Mouse (Mus musculus): Measurements from ENCODE around the gene AI481877. TPM values are rescaled to one million over a fixed set of nuclear protein-coding genes. Genes with fewer than 3 reads are reported as not detected.

Gene AI481877
- polyA plus RNA-seq, 1 experiment, result 3.0 TPM

- Histone ChIP-seq H3K4me1 (ENCODE audit: control insufficient read depth, insufficient read depth, low read length) (no peaks in the 10 kb centered on the region), H3K36me3 (ENCODE audit: control insufficient read depth, insufficient read depth, low read length) (no peaks in the 10 kb centered on the region), H3K27ac (ENCODE audit: control insufficient read depth, insufficient read depth, low read depth, low read length) (no peak overlapping the region), H3K4me3 (ENCODE audit: control insufficient read depth, low read depth, low read length) (no peak overlapping the region), H3K27me3 (ENCODE audit: control insufficient read depth, insufficient read depth, low read length) (no peaks in the 10 kb centered on the region)
- no peak for TF ChIP-seq POLR2A (IDR thresholded peaks at IDR 0.05; ENCODE audit: control insufficient read depth, low read depth, low read length)
These were observed 13.7 kb downstream of the AI481877 start for GRCm38 (mm10) chr4:59125053-59125452.

DNA sequence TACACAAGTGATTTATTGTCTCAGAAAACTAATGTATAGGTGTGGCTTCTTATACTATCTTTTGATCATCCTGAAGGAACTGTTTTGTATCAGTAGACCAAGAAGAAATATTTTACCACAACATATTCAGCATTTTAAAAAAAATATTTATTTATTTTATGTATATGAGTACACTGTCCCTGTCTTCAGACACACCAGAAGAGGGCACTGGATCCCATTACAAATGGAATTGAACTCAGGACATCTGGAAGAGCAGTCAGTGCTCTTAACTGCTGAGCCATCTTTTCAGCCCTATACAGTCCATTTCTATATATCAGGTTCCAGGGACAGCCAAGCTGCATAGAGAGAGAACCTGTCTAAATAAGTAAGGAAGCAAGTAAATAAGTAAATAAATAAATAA, 15.2 kb downstream of the AI481877 start:
- TF ChIP-seq CTCF (IDR thresholded peaks at IDR 0.05; ENCODE audit: control insufficient read depth, insufficient read depth, insufficient replicate concordance, low read depth, low read length) (no peak), POLR2A (IDR thresholded peaks at IDR 0.05; ENCODE audit: control insufficient read depth, low read depth, low read length) (no peak)
- Histone ChIP-seq H3K4me3 (ENCODE audit: control insufficient read depth, low read depth, low read length) (no peak overlapping the region), H3K4me1 (ENCODE audit: control insufficient read depth, insufficient read depth, low read length) (no peaks in the 10 kb centered on the region), H3K27me3 (ENCODE audit: control insufficient read depth, insufficient read depth, low read length) (no peaks in the 10 kb centered on the region), H3K27ac (ENCODE audit: control insufficient read depth, insufficient read depth, low read depth, low read length) (no peak overlapping the region), H3K36me3 (ENCODE audit: control insufficient read depth, insufficient read depth, low read length) (no peaks in the 10 kb centered on the region)

DNA sequence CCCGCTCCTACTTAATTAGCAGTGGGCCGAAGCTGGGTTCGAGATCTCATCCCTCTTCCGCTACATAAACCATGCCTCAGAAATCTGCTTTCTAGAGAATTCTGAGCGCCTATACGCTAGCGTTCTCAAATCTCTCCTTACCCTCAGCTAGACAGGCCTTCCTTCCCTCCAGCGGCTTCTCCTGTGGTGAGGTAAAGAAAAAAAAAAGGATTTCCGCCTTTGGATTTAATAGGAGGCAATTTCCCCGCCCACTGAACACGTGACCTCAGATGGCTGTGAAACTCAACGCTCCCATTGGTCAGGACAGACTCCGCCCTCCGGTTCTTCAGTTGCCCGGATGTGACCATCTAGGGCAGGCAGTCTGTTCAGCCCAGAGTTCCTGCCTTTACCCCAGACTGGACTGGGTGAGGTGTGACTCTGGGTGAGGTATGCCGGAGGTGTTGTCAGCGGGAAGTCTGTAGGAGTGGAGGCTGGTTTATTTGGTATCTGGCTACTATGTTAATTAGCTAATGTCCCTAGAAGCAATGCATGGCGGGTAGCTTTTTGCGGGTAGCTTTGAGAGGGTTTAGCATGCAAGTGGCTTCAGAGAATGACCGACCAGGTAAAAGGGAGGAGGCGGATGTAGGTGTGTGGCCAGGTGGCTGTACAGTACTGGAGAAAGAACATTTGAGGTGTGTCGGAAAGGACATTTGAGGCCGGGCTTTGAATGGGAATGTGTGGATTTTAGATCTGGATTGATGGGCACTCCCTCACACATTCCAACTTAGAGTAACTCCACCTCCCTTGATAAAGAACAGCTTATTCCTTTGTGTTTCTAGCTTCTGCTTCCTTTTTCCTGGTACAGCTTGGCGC, 20.9 kb downstream of the AI481877 start:
- peak overlapping the region; percentile 96 for H3K4me3 ChIP-seq (ENCODE audit: control insufficient read depth, low read depth, low read length)
- no peaks in the 10 kb centered on the region for H3K36me3 ChIP-seq (ENCODE audit: control insufficient read depth, insufficient read depth, low read length)
- TF ChIP-seq POLR2A (IDR thresholded peaks at IDR 0.05; ENCODE audit: control insufficient read depth, low read depth, low read length), result peak; percentile 75
- no peak for TF ChIP-seq CTCF (IDR thresholded peaks at IDR 0.05; ENCODE audit: control insufficient read depth, insufficient read depth, insufficient replicate concordance, low read depth, low read length)
- H3K27ac ChIP-seq (ENCODE audit: control insufficient read depth, insufficient read depth, low read depth, low read length), result peak overlapping the region; percentile 78
- H3K4me1 ChIP-seq (ENCODE audit: control insufficient read depth, insufficient read depth, low read length), result peaks cover 2% of the 10 kb centered on the region; the same call in 1 of the 2 replicates
- H3K27me3 ChIP-seq (ENCODE audit: control insufficient read depth, insufficient read depth, low read length), result no peaks in the 10 kb centered on the region

GRCm38 (mm10) chr4:59108721-59109120, 30.1 kb downstream of the AI481877 start:
- Histone ChIP-seq H3K27me3 (ENCODE audit: control insufficient read depth, insufficient read depth, low read length) (no peaks in the 10 kb centered on the region), H3K4me1 (ENCODE audit: control insufficient read depth, insufficient read depth, low read length) (no peaks in the 10 kb centered on the region), H3K4me3 (ENCODE audit: control insufficient read depth, low read depth, low read length) (no peak overlapping the region), H3K36me3 (ENCODE audit: control insufficient read depth, insufficient read depth, low read length) (no peaks in the 10 kb centered on the region), H3K27ac (ENCODE audit: control insufficient read depth, insufficient read depth, low read depth, low read length) (no peak overlapping the region)
- TF ChIP-seq POLR2A (IDR thresholded peaks at IDR 0.05; ENCODE audit: control insufficient read depth, low read depth, low read length) (no peak), CTCF (IDR thresholded peaks at IDR 0.05; ENCODE audit: control insufficient read depth, insufficient read depth, insufficient replicate concordance, low read depth, low read length) (no peak)

- TF ChIP-seq POLR2A (IDR thresholded peaks at IDR 0.05; ENCODE audit: control insufficient read depth, low read depth, low read length), result no peak
- TF ChIP-seq CTCF (IDR thresholded peaks at IDR 0.05; ENCODE audit: control insufficient read depth, insufficient read depth, insufficient replicate concordance, low read depth, low read length), result no peak
- H3K36me3 ChIP-seq (ENCODE audit: control insufficient read depth, insufficient read depth, low read length), result no peaks in the 10 kb centered on the region
- H3K4me1 ChIP-seq (ENCODE audit: control insufficient read depth, insufficient read depth, low read length), result no peaks in the 10 kb centered on the region
- no peak overlapping the region for H3K4me3 ChIP-seq (ENCODE audit: control insufficient read depth, low read depth, low read length)
- H3K27ac ChIP-seq (ENCODE audit: control insufficient read depth, insufficient read depth, low read depth, low read length), result no peak overlapping the region
- no peaks in the 10 kb centered on the region for H3K27me3 ChIP-seq (ENCODE audit: control insufficient read depth, insufficient read depth, low read length)
These were observed 30.9 kb downstream of the AI481877 start for GRCm38 (mm10) chr4:59107886-59108285.

- H3K27me3 ChIP-seq (ENCODE audit: control insufficient read depth, insufficient read depth, low read length), result no peaks in the 10 kb centered on the region
- no peak overlapping the region for H3K4me3 ChIP-seq (ENCODE audit: control insufficient read depth, low read depth, low read length)
- no peaks in the 10 kb centered on the region for H3K4me1 ChIP-seq (ENCODE audit: control insufficient read depth, insufficient read depth, low read length)
- H3K36me3 ChIP-seq (ENCODE audit: control insufficient read depth, insufficient read depth, low read length), result no peaks in the 10 kb centered on the region
- TF ChIP-seq CTCF (IDR thresholded peaks at IDR 0.05; ENCODE audit: control insufficient read depth, insufficient read depth, insufficient replicate concordance, low read depth, low read length) (no peak), POLR2A (IDR thresholded peaks at IDR 0.05; ENCODE audit: control insufficient read depth, low read depth, low read length) (no peak)
- no peak overlapping the region for H3K27ac ChIP-seq (ENCODE audit: control insufficient read depth, insufficient read depth, low read depth, low read length)
These were observed 32.1 kb downstream of the AI481877 start for GRCm38 (mm10) chr4:59106661-59107060.

DNA sequence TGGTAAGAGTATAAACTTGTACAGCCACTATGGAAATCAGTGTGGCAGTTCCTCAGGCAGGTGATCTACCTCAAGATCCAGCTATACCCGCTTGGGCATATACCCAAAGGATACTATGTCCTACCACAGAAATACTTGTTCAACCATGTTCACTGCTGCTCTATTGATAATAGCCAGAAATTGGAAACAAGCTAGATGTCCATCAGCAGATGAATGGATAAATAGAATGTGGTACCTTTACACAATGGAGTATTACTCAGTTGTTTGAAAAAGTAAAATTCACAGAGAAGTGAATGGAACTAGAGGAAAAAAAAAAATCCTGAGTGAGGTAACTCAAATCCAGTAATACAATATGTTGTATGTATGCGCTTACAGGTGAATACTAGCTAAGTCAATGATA, 34.6 kb downstream of the AI481877 start:
- no peak overlapping the region for H3K27ac ChIP-seq (ENCODE audit: control insufficient read depth, insufficient read depth, low read depth, low read length)
- H3K27me3 ChIP-seq (ENCODE audit: control insufficient read depth, insufficient read depth, low read length), result no peaks in the 10 kb centered on the region
- H3K36me3 ChIP-seq (ENCODE audit: control insufficient read depth, insufficient read depth, low read length), result no peaks in the 10 kb centered on the region
- no peak overlapping the region for H3K4me3 ChIP-seq (ENCODE audit: control insufficient read depth, low read depth, low read length)
- no peaks in the 10 kb centered on the region for H3K4me1 ChIP-seq (ENCODE audit: control insufficient read depth, insufficient read depth, low read length)
- TF ChIP-seq POLR2A (IDR thresholded peaks at IDR 0.05; ENCODE audit: control insufficient read depth, low read depth, low read length), result no peak
- no peak for TF ChIP-seq CTCF (IDR thresholded peaks at IDR 0.05; ENCODE audit: control insufficient read depth, insufficient read depth, insufficient replicate concordance, low read depth, low read length)

All from testis, adult 2 months (tissue).